Mouse (Mus musculus): ENCODE results near the gene Trafd1.

- TF ChIP-seq POLR2A (IDR thresholded peaks at IDR 0.05; ENCODE audit: low read depth, low read length), result no peak
- TF ChIP-seq CTCF (IDR thresholded peaks at IDR 0.05; ENCODE audit: borderline replicate concordance, insufficient read depth, low read length), result no peak
These were observed 18.8 kb downstream of the Trafd1 start for GRCm38 (mm10) chr5:121366449-121367225.
